Mouse (Mus musculus): ENCODE measurements around the gene Kcna2. TPM values are rescaled to one million over a fixed set of nuclear protein-coding genes. Genes with fewer than 3 reads are reported as not detected.

Kcna2 gene
- polyA plus RNA-seq, 1 experiment = 5.6 TPM

GRCm38 (mm10) chr3:107096269-107096731 lies 4.6 kb upstream of the Kcna2 start:
- TF ChIP-seq CTCF (IDR thresholded peaks at IDR 0.05; ENCODE audit: borderline replicate concordance, control insufficient read depth, extremely low read depth, insufficient read depth, low read length, poor library complexity) (no peak), POLR2A (IDR thresholded peaks at IDR 0.05; ENCODE audit: control insufficient read depth, extremely low read depth, insufficient read depth, low read length, poor library complexity) (no peak)
- H3K4me3 ChIP-seq (ENCODE audit: control insufficient read depth, insufficient read depth, low read length) = no peak overlapping the region
- H3K4me1 ChIP-seq (replicated peaks; ENCODE audit: control insufficient read depth, insufficient read depth, low read length) = peaks cover 66% of the 10 kb centered on the region
- H3K27me3 ChIP-seq (ENCODE audit: control insufficient read depth, insufficient read depth, low read length) = peaks cover 5% of the 10 kb centered on the region; the same call in 1 of the 2 replicates
- H3K27ac ChIP-seq (ENCODE audit: control insufficient read depth, insufficient read depth, low read length) = no peak overlapping the region
- H3K36me3 ChIP-seq (ENCODE audit: control insufficient read depth, insufficient read depth, low read length) = no peaks in the 10 kb centered on the region
- 88% methylated on average over 3 of the region's 3 CpGs for WGBS
- no peak for DNase-seq

- Histone ChIP-seq H3K4me3 (ENCODE audit: control insufficient read depth, insufficient read depth, low read length) (no peak overlapping the region), H3K4me1 (replicated peaks; ENCODE audit: control insufficient read depth, insufficient read depth, low read length) (peaks cover 63% of the 10 kb centered on the region), H3K27me3 (ENCODE audit: control insufficient read depth, insufficient read depth, low read length) (peaks cover 13% of the 10 kb centered on the region; the same call in 1 of the 2 replicates), H3K27ac (ENCODE audit: control insufficient read depth, insufficient read depth, low read length) (peak overlapping the region; percentile 41), H3K36me3 (ENCODE audit: control insufficient read depth, insufficient read depth, low read length) (no peaks in the 10 kb centered on the region; the same call in 1 of the 2 replicates)
- no peak for DNase-seq
- WGBS = 4% methylated on average over 2 of the region's 2 CpGs
- no peak for TF ChIP-seq CTCF (IDR thresholded peaks at IDR 0.05; ENCODE audit: borderline replicate concordance, control insufficient read depth, extremely low read depth, insufficient read depth, low read length, poor library complexity)
These were observed 1.1 kb upstream of the Kcna2 start for GRCm38 (mm10) chr3:107099866-107100265.

- peaks cover 13% of the 10 kb centered on the region; the same call in 1 of the 2 replicates for H3K27me3 ChIP-seq (ENCODE audit: control insufficient read depth, insufficient read depth, low read length)
- H3K4me3 ChIP-seq (ENCODE audit: control insufficient read depth, insufficient read depth, low read length) = peak overlapping the region; percentile 53
- no peak overlapping the region for H3K27ac ChIP-seq (ENCODE audit: control insufficient read depth, insufficient read depth, low read length)
- peak; percentile 21 for DNase-seq
- H3K36me3 ChIP-seq (ENCODE audit: control insufficient read depth, insufficient read depth, low read length) = no peaks in the 10 kb centered on the region; the same call in 1 of the 2 replicates
- WGBS = 1% methylated on average over 41 of the region's 41 CpGs
- TF ChIP-seq CTCF (IDR thresholded peaks at IDR 0.05; ENCODE audit: borderline replicate concordance, control insufficient read depth, extremely low read depth, insufficient read depth, low read length, poor library complexity) (no peak), POLR2A (IDR thresholded peaks at IDR 0.05; ENCODE audit: control insufficient read depth, extremely low read depth, insufficient read depth, low read length, poor library complexity) (no peak)
- H3K4me1 ChIP-seq (replicated peaks; ENCODE audit: control insufficient read depth, insufficient read depth, low read length) = peaks cover 54% of the 10 kb centered on the region
These were observed 475 bp downstream of the Kcna2 start for GRCm38 (mm10) chr3:107101456-107101786.

GRCm38 (mm10) chr3:107101787-107102651 lies 1.1 kb downstream of the Kcna2 start:
- Histone ChIP-seq H3K4me1 (replicated peaks; ENCODE audit: control insufficient read depth, insufficient read depth, low read length) (peaks cover 48% of the 10 kb centered on the region), H3K36me3 (ENCODE audit: control insufficient read depth, insufficient read depth, low read length) (no peaks in the 10 kb centered on the region; the same call in 1 of the 2 replicates), H3K4me3 (ENCODE audit: control insufficient read depth, insufficient read depth, low read length) (peak overlapping the region; percentile 53), H3K27ac (ENCODE audit: control insufficient read depth, insufficient read depth, low read length) (no peak overlapping the region), H3K27me3 (ENCODE audit: control insufficient read depth, insufficient read depth, low read length) (peaks cover 13% of the 10 kb centered on the region; the same call in 1 of the 2 replicates)
- DNase-seq = peak; percentile 36
- TF ChIP-seq POLR2A (IDR thresholded peaks at IDR 0.05; ENCODE audit: control insufficient read depth, extremely low read depth, insufficient read depth, low read length, poor library complexity) (no peak), CTCF (IDR thresholded peaks at IDR 0.05; ENCODE audit: borderline replicate concordance, control insufficient read depth, extremely low read depth, insufficient read depth, low read length, poor library complexity) (peak; percentile 40; the same call in 1 of the 2 replicates)
- WGBS = 4% methylated on average over 53 of the region's 53 CpGs

GRCm38 (mm10) chr3:107103041-107103440 lies 2.1 kb downstream of the Kcna2 start:
- Histone ChIP-seq H3K4me1 (replicated peaks; ENCODE audit: control insufficient read depth, insufficient read depth, low read length) (peaks cover 39% of the 10 kb centered on the region), H3K4me3 (ENCODE audit: control insufficient read depth, insufficient read depth, low read length) (no peak overlapping the region), H3K36me3 (ENCODE audit: control insufficient read depth, insufficient read depth, low read length) (no peaks in the 10 kb centered on the region; the same call in 1 of the 2 replicates), H3K27ac (ENCODE audit: control insufficient read depth, insufficient read depth, low read length) (no peak overlapping the region), H3K27me3 (ENCODE audit: control insufficient read depth, insufficient read depth, low read length) (peaks cover 13% of the 10 kb centered on the region; the same call in 1 of the 2 replicates)
- no peak for TF ChIP-seq POLR2A (IDR thresholded peaks at IDR 0.05; ENCODE audit: control insufficient read depth, extremely low read depth, insufficient read depth, low read length, poor library complexity)
- no peak for TF ChIP-seq CTCF (IDR thresholded peaks at IDR 0.05; ENCODE audit: borderline replicate concordance, control insufficient read depth, extremely low read depth, insufficient read depth, low read length, poor library complexity)
- DNase-seq = no peak
- 81% methylated on average over 7 of the region's 7 CpGs for WGBS

GRCm38 (mm10) chr3:107103462-107103861 lies 2.5 kb downstream of the Kcna2 start:
- TF ChIP-seq POLR2A (IDR thresholded peaks at IDR 0.05; ENCODE audit: control insufficient read depth, extremely low read depth, insufficient read depth, low read length, poor library complexity) (no peak), CTCF (IDR thresholded peaks at IDR 0.05; ENCODE audit: borderline replicate concordance, control insufficient read depth, extremely low read depth, insufficient read depth, low read length, poor library complexity) (no peak)
- Histone ChIP-seq H3K4me3 (ENCODE audit: control insufficient read depth, insufficient read depth, low read length) (no peak overlapping the region), H3K4me1 (replicated peaks; ENCODE audit: control insufficient read depth, insufficient read depth, low read length) (peaks cover 36% of the 10 kb centered on the region), H3K27ac (ENCODE audit: control insufficient read depth, insufficient read depth, low read length) (no peak overlapping the region), H3K36me3 (ENCODE audit: control insufficient read depth, insufficient read depth, low read length) (no peaks in the 10 kb centered on the region; the same call in 1 of the 2 replicates), H3K27me3 (ENCODE audit: control insufficient read depth, insufficient read depth, low read length) (peaks cover 13% of the 10 kb centered on the region; the same call in 1 of the 2 replicates)
- no peak for DNase-seq
- WGBS = 95% methylated on average over 3 of the region's 3 CpGs
